Mouse (Mus musculus) cerebellum, adult 2 months (tissue): Measurements from ENCODE around the gene Cers3. TPM values are rescaled to one million over a fixed set of nuclear protein-coding genes. Genes with fewer than 3 reads are reported as not detected.
A peak's percentile ranks its signal among the peaks of the same experiment; 100 is the strongest.

ENCODE experiments used
- DNase-seq, 2 experiments: peaks; one replicate each; pipeline ENCODE4 v3.0.0; 2021
- H3K27ac ChIP-seq: fragments of 200-500 bp; 2 replicates; pipeline ENCODE4 v1.5.1; 2012; ENCODE audit warnings: low read length, control low read depth, inconsistent platforms; ENCODE audit not compliant: insufficient read depth
- H3K27me3 ChIP-seq: fragments of 200-500 bp; 2 replicates; pipeline ENCODE4 v1.6.1; 2012; ENCODE audit warnings: inconsistent platforms, mild to moderate bottlenecking, low read length, moderate library complexity; ENCODE audit not compliant: control insufficient read depth, insufficient read depth
- H3K4me1 ChIP-seq: fragments of 200-500 bp; 2 replicates; pipeline ENCODE4 v1.6.1; 2011; ENCODE audit warnings: low read length; ENCODE audit not compliant: control insufficient read depth, insufficient read depth
- H3K4me3 ChIP-seq: fragments of 200-500 bp; replicated peaks from 2 replicates; pipeline ENCODE3; 2011; ENCODE audit warnings: mild to moderate bottlenecking, low read depth, low read length, control low read depth; ENCODE audit not compliant: insufficient read depth
- CTCF ChIP-seq: fragments of 200-500 bp; IDR thresholded peaks from 2 replicates; pipeline ENCODE4 v1.5.1; 2011; ENCODE audit warnings: low read depth, mild to moderate bottlenecking, control low read depth, low read length, moderate library complexity, borderline replicate concordance; ENCODE audit not compliant: insufficient read depth
- POLR2A ChIP-seq: fragments of 200-500 bp; IDR thresholded peaks from 2 replicates; pipeline ENCODE4 v1.6.1; 2011; ENCODE audit warnings: low read length, control low read depth, borderline replicate concordance; ENCODE audit not compliant: insufficient read depth
- WGBS: fragments of 180-500 bp; shearing (Covaris S2); methylation state at CpG from one replicate; pipeline ENCODE4 v1.1.7; 2018; 5-methylcytosine and 5-hydroxymethylcytosine counted together
- polyA plus RNA-seq: library from polyadenylated mRNA; depleted of rRNA; stranded (reverse); fragments of >200 nt; gene quantifications from 2 replicates; pipeline ENCODE4 v1.2.3, GENCODE M21; 2012

Cers3 gene
- polyA plus RNA-seq, 1 experiment, result 0.20 TPM

DNA sequence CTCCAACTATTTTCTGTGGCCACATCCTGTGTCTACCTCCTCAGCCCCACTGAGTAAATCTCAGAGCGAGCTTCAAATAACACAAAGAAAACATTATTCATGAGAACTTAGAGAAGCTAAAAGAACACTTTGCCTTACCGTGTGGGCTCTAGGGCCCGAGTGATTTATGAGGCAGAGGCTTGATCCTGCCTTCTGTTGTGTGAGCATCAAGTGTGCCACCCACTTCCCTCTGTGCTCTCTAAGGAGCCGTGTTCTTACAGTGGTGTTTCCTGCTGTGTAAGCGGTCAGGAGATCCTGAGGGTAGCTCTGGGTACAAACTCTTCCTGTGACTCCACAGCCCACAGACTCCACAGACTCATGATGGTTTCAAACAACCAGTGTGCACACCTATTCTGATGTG lies 60.5 kb downstream of the Cers3 start:
- Histone ChIP-seq H3K4me3 (no peak overlapping the region), H3K27ac (no peak overlapping the region), H3K27me3 (no peaks in the 10 kb centered on the region; the same call in 1 of the 2 replicates), H3K4me1 (no peaks in the 10 kb centered on the region; the same call in 1 of the 2 replicates)
- no peak for DNase-seq
- WGBS, result 75% methylated on average over 5 of the region's 5 CpGs
- TF ChIP-seq CTCF (no peak), POLR2A (no peak)

DNA sequence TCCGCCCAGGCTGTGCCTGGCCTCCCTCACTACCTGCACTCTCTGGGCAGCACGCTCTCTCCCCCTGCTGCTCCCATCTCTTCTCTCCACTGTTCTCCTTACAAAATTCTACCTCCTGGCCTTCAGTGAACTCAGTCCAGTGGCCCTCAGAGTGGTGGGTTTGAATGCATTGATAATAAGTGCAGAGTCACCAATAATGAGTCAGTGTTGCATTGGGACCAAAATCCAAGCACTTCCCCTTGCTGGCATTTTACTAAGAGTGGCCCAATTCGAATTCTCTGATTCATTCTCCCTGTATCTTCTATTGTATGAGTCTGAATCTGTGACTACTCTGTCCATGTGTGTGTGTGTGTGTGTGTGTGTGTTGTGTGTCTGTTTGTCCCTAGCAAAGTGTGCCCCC lies 63.5 kb downstream of the Cers3 start:
- Histone ChIP-seq H3K4me3 (no peak overlapping the region), H3K4me1 (peaks cover 4% of the 10 kb centered on the region; the same call in 1 of the 2 replicates), H3K27me3 (no peaks in the 10 kb centered on the region; the same call in 1 of the 2 replicates), H3K27ac (no peak overlapping the region)
- TF ChIP-seq CTCF (no peak), POLR2A (no peak)
- no peak for DNase-seq
- 76% methylated on average over 3 of the region's 3 CpGs for WGBS

DNA sequence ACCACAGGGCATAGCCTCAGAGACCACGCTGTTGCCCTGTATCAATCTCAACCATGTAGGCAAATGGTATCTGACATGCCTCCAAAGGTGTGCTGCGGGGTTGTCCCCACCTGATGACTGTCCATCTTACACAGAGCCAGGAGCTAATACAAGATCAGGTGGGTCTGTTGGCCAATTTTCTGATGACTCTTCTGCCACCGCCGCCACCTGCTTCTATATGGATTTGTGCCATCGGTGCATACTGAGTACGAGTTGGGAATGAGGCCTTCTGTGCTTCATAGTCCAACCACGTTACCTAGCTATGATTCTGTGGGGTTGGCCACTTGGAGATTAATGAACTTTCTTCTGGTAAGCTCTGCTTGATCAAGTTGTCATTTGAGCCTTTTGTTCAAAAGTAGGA lies 67.1 kb downstream of the Cers3 start:
- 29% methylated on average over 7 of the region's 7 CpGs for WGBS
- no peak for TF ChIP-seq CTCF
- TF ChIP-seq POLR2A, result no peak

DNA sequence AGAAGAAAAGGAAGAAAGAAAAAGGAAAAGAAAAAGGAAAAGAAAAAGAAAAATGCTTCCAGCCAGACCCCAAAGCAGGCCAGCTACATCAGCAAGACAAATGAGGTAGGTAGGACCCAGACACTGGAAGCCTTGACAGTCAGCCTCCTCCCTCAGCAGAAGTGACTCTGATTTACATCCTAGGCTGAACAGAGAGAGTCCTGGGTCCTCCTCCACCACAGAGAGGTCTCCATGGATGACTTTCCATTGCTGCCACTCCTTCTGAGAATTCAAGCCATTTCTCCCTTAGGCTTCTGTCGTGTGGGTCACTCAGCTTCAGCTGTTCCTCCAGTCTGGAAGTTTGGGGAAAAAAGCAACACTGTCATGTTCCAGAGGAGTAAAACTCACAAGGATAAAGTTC lies 68.0 kb downstream of the Cers3 start:
- H3K27ac ChIP-seq, result no peak overlapping the region
- no peak overlapping the region for H3K4me3 ChIP-seq
- no peak for DNase-seq
- TF ChIP-seq CTCF (no peak), POLR2A (no peak)
- no peaks in the 10 kb centered on the region for H3K27me3 ChIP-seq
- WGBS, result 79% methylated on average over 1 of the region's 1 CpGs
- H3K4me1 ChIP-seq, result peaks cover 8% of the 10 kb centered on the region

More for the DNA sequence above, 67.1 kb downstream of the Cers3 start:
- peaks cover 6% of the 10 kb centered on the region; the same call in 1 of the 2 replicates for H3K4me1 ChIP-seq
- no peaks in the 10 kb centered on the region for H3K27me3 ChIP-seq
- H3K27ac ChIP-seq, result no peak overlapping the region
- peak; percentile 17 to 51 for DNase-seq
- no peak overlapping the region for H3K4me3 ChIP-seq

DNA sequence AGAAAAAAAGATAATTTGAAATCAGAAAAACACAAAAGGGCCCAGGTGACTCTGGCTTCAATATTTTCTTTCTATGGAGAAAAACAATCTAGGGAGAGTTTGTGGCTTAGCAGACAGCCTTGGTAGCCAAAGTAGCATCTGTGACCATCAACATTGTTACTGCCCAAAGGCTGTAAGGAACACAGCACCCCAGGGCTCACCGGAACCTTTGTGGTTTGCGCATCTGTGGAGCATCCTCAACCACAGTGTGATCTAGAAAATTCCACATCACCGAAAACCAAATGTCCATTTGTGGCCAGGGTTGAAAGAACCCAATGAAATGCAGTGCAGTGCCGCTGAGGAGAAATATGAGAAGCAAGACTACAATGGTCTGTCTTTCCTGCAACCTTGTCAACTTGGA lies 69.0 kb downstream of the Cers3 start:
- Histone ChIP-seq H3K4me1 (peaks cover 8% of the 10 kb centered on the region), H3K4me3 (no peak overlapping the region), H3K27me3 (no peaks in the 10 kb centered on the region), H3K27ac (no peak overlapping the region)
- DNase-seq, result no peak
- WGBS, result 89% methylated on average over 4 of the region's 4 CpGs
- TF ChIP-seq POLR2A, result no peak
- TF ChIP-seq CTCF, result no peak

DNA sequence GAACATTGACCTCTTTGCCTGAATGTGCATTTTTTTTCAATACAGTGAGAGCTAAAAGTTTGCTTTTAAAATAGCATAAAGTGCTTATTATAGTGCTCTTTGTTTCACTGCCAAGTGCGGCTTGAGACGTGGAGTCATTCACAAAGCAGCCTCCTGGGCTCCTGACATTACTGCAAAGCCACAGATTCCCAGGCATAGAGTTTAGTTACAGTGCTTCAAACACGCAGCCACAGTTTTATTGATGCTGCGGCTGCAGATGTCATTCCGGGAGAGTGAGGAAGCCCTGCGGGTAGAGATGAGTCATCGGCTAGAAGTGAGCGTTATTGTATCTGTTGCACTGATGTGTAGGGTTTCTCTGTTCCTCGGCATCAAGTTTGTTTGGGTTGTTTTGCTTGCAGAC lies 69.4 kb downstream of the Cers3 start:
- Histone ChIP-seq H3K27me3 (no peaks in the 10 kb centered on the region), H3K4me3 (no peak overlapping the region), H3K4me1 (peaks cover 8% of the 10 kb centered on the region), H3K27ac (no peak overlapping the region)
- TF ChIP-seq POLR2A (no peak), CTCF (no peak)
- WGBS, result 70% methylated on average over 9 of the region's 9 CpGs
- DNase-seq, result peak in 1 of 2 experiments; percentile 38

DNA sequence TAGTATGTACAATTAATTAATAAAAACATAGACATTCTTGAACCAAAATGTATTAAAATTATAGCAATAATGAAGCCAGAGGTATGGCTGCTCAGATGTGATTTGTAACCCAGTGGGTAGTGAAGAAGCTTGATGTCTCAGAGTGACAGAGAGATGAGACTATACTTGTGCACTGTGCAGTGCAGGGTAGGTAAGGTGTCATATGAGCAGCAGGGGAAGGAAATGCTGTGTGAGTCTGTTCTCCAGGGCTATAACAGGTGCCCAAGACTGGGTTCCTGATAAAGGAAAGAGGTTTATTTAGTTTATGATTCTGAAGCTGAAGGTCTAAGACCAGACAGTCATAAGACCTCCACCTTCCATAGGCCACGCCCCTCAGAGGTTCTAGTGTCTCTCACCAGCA lies 69.9 kb downstream of the Cers3 start:
- H3K4me1 ChIP-seq, result peaks cover 8% of the 10 kb centered on the region
- no peak for DNase-seq
- TF ChIP-seq CTCF (no peak), POLR2A (no peak)
- H3K27me3 ChIP-seq, result no peaks in the 10 kb centered on the region
- 85% methylated on average over 1 of the region's 1 CpGs for WGBS
- H3K4me3 ChIP-seq, result no peak overlapping the region
- no peak overlapping the region for H3K27ac ChIP-seq

DNA sequence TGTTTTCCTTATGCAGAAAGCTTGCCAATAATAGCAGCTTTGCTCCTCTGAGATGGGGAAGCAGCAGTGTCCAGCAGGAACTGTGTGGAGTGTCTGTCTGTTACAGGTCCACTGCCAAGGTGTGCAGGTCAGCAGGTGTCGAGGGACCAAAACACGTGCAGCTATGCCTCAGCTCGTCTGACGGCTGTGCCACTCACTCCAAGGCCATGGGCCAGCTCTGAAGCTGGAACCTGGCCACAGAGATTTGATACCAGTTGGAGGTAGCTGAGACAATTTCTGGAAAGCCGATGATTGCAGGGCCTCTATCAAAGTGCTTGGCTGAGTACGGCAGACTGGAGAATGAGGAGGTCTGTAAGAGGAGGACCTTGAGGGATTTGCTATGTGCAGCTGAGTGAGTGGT lies 72.2 kb downstream of the Cers3 start:
- DNase-seq, result peak; percentile 21 to 46
- TF ChIP-seq POLR2A, result no peak
- TF ChIP-seq CTCF, result no peak
- H3K4me3 ChIP-seq, result no peak overlapping the region
- peaks cover 4% of the 10 kb centered on the region; the same call in 1 of the 2 replicates for H3K4me1 ChIP-seq
- no peaks in the 10 kb centered on the region for H3K27me3 ChIP-seq
- WGBS, result 14% methylated on average over 6 of the region's 6 CpGs
- H3K27ac ChIP-seq, result no peak overlapping the region
